Mouse (Mus musculus) hindbrain, embryonic 16.5 days (tissue): ENCODE data around the gene Jhy. TPM values are rescaled to one million over a fixed set of nuclear protein-coding genes. Genes with fewer than 3 reads are reported as not detected.
A peak's percentile ranks its signal among the peaks of the same experiment; 100 is the strongest.

Experiments used
- ATAC-seq: fragments of 200-750 bp; cut with Nextera tagmentation; 2 replicates; pipeline ENCODE4 v1.8.0; 2017; ENCODE audit warnings: moderate TSS enrichment, moderate library complexity
- H3K27ac ChIP-seq: fragments of 300-500 bp; sonication (generic); 2 replicates; pipeline ENCODE4 v1.5.1; 2014; ENCODE audit warnings: low read depth, mild to moderate bottlenecking, control low read depth, low read length, moderate library complexity
- H3K27me3 ChIP-seq: fragments of 300-500 bp; sonication (generic); replicated peaks from 2 replicates; pipeline ENCODE4 v1.6.1; 2014; ENCODE audit warnings: low read length; ENCODE audit not compliant: control insufficient read depth, insufficient read depth
- H3K36me3 ChIP-seq: fragments of 300-500 bp; sonication (generic); 2 replicates; pipeline ENCODE4 v1.6.1; 2014; ENCODE audit warnings: mild to moderate bottlenecking, low read length, moderate library complexity, mixed read lengths; ENCODE audit not compliant: control insufficient read depth, insufficient read depth
- H3K4me1 ChIP-seq: fragments of 300-500 bp; sonication (generic); 2 replicates; pipeline ENCODE4 v1.6.1; 2014; ENCODE audit warnings: low read depth, low read length; ENCODE audit not compliant: control insufficient read depth, insufficient read depth
- H3K4me2 ChIP-seq: fragments of 300-500 bp; sonication (generic); 2 replicates; pipeline ENCODE4 v1.6.1; 2014; ENCODE audit warnings: mild to moderate bottlenecking, low read length, control low read depth, moderate library complexity
- H3K4me3 ChIP-seq: fragments of 300-500 bp; sonication (generic); 2 replicates; pipeline ENCODE4 v1.5.1; 2014; ENCODE audit warnings: mild to moderate bottlenecking, low read length, control low read depth, moderate library complexity
- H3K9ac ChIP-seq: fragments of 300-500 bp; sonication (generic); 2 replicates; pipeline ENCODE4 v1.6.1; 2014; ENCODE audit warnings: low read depth, mild to moderate bottlenecking, control low read depth, low read length, moderate library complexity
- H3K9me3 ChIP-seq: fragments of 300-500 bp; sonication (generic); 2 replicates; pipeline ENCODE4 v1.6.1; 2014; ENCODE audit warnings: mild to moderate bottlenecking, low read length, moderate library complexity; ENCODE audit not compliant: control insufficient read depth
- WGBS: fragments of 180-500 bp; shearing (Covaris S2); extraction: QIAGEN DNeasy Blood & Tissue Kit; methylation state at CpG from one replicate; pipeline ENCODE4 v1.1.7; 2014; 5-methylcytosine and 5-hydroxymethylcytosine counted together
- polyA plus RNA-seq: library from polyadenylated mRNA; unstranded; fragments of >200 nt; fragmentation: Nextera tagmentation; extraction: Ambion mirVana; gene quantifications from 2 replicates; pipeline ENCODE4 v1.2.1, GENCODE M21; 2015

The Jhy gene
- polyA plus RNA-seq, 1 experiment from 2014 or later: 1.3 TPM

GRCm38 (mm10) chr9:40889389-40889788, 74.5 kb downstream of the Jhy start:
- Histone ChIP-seq H3K4me2 (no peak overlapping the region), H3K36me3 (no peaks in the 10 kb centered on the region), H3K9ac (no peak overlapping the region), H3K27me3 (peaks cover 7% of the 10 kb centered on the region), H3K4me1 (no peaks in the 10 kb centered on the region), H3K9me3 (no peaks in the 10 kb centered on the region), H3K27ac (no peak overlapping the region), H3K4me3 (no peak overlapping the region)
- ATAC-seq: no peak
- WGBS: 45% methylated on average over 12 of the region's 12 CpGs

- no peak for ATAC-seq
- H3K4me3 ChIP-seq: no peak overlapping the region
Measured at GRCm38 (mm10) chr9:40885669-40886068, 78.2 kb downstream of the Jhy start.

GRCm38 (mm10) chr9:40878998-40879397, 84.9 kb downstream of the Jhy start:
- Histone ChIP-seq H3K9ac (no peak overlapping the region), H3K4me3 (no peak overlapping the region), H3K27ac (no peak overlapping the region), H3K4me1 (peaks cover 7% of the 10 kb centered on the region; the same call in 1 of the 2 replicates), H3K4me2 (no peak overlapping the region), H3K27me3 (peaks cover 69% of the 10 kb centered on the region), H3K9me3 (no peaks in the 10 kb centered on the region), H3K36me3 (no peaks in the 10 kb centered on the region)
- ATAC-seq: no peak
- WGBS: under 1% methylated on average over 14 of the region's 14 CpGs

More at GRCm38 (mm10) chr9:40885669-40886068, 78.2 kb downstream of the Jhy start:
- Histone ChIP-seq H3K4me2 (no peak overlapping the region), H3K27ac (no peak overlapping the region), H3K27me3 (peaks cover 34% of the 10 kb centered on the region), H3K9me3 (no peaks in the 10 kb centered on the region), H3K9ac (no peak overlapping the region), H3K4me1 (no peaks in the 10 kb centered on the region), H3K36me3 (no peaks in the 10 kb centered on the region)
- WGBS: 30% methylated on average over 10 of the region's 10 CpGs

GRCm38 (mm10) chr9:40878291-40878945, 85.5 kb downstream of the Jhy start:
- ATAC-seq: no peak
- Histone ChIP-seq H3K27me3 (peaks cover 70% of the 10 kb centered on the region), H3K4me3 (no peak overlapping the region), H3K9me3 (no peaks in the 10 kb centered on the region), H3K9ac (no peak overlapping the region), H3K4me1 (peaks cover 7% of the 10 kb centered on the region; the same call in 1 of the 2 replicates), H3K27ac (no peak overlapping the region), H3K36me3 (no peaks in the 10 kb centered on the region), H3K4me2 (no peak overlapping the region)
- WGBS: 1% methylated on average over 32 of the region's 32 CpGs

GRCm38 (mm10) chr9:40877881-40878235, 86.1 kb downstream of the Jhy start:
- 0% methylated on average over 25 of the region's 29 CpGs for WGBS
- H3K27me3 ChIP-seq: peaks cover 69% of the 10 kb centered on the region
- ATAC-seq: no peak

GRCm38 (mm10) chr9:40877146-40877880, 86.6 kb downstream of the Jhy start:
- Histone ChIP-seq H3K4me3 (peak overlapping the region; percentile 3), H3K4me2 (peak overlapping the region; percentile 8; the same call in 1 of the 2 replicates), H3K9ac (no peak overlapping the region), H3K27me3 (peaks cover 69% of the 10 kb centered on the region), H3K4me1 (peaks cover 7% of the 10 kb centered on the region; the same call in 1 of the 2 replicates), H3K27ac (no peak overlapping the region), H3K9me3 (no peaks in the 10 kb centered on the region), H3K36me3 (no peaks in the 10 kb centered on the region)
- under 1% methylated on average over 42 of the region's 42 CpGs for WGBS
- no peak for ATAC-seq

More at GRCm38 (mm10) chr9:40877881-40878235, 86.1 kb downstream of the Jhy start:
- Histone ChIP-seq H3K4me1 (peaks cover 7% of the 10 kb centered on the region; the same call in 1 of the 2 replicates), H3K27ac (no peak overlapping the region), H3K9ac (no peak overlapping the region), H3K9me3 (no peaks in the 10 kb centered on the region), H3K4me2 (peak overlapping the region; percentile 8; the same call in 1 of the 2 replicates), H3K36me3 (no peaks in the 10 kb centered on the region), H3K4me3 (peak overlapping the region; percentile 3)

- H3K4me1 ChIP-seq: peaks cover 7% of the 10 kb centered on the region; the same call in 1 of the 2 replicates
- no peak overlapping the region for H3K4me2 ChIP-seq
- no peak overlapping the region for H3K9ac ChIP-seq
- no peaks in the 10 kb centered on the region for H3K9me3 ChIP-seq
- no peak overlapping the region for H3K27ac ChIP-seq
- no peak for ATAC-seq
- H3K27me3 ChIP-seq: peaks cover 68% of the 10 kb centered on the region
- no peak overlapping the region for H3K4me3 ChIP-seq
- H3K36me3 ChIP-seq: no peaks in the 10 kb centered on the region
- 3% methylated on average over 5 of the region's 5 CpGs for WGBS
Measured at GRCm38 (mm10) chr9:40876693-40877092, 87.2 kb downstream of the Jhy start.

- Histone ChIP-seq H3K4me1 (peaks cover 7% of the 10 kb centered on the region; the same call in 1 of the 2 replicates), H3K27me3 (peaks cover 66% of the 10 kb centered on the region), H3K4me3 (no peak overlapping the region), H3K36me3 (no peaks in the 10 kb centered on the region), H3K27ac (no peak overlapping the region), H3K9ac (no peak overlapping the region), H3K4me2 (no peak overlapping the region), H3K9me3 (no peaks in the 10 kb centered on the region)
- under 1% methylated on average over 29 of the region's 29 CpGs for WGBS
- ATAC-seq: no peak
Measured at GRCm38 (mm10) chr9:40876164-40876563, 87.8 kb downstream of the Jhy start.

GRCm38 (mm10) chr9:40875431-40875830, 88.5 kb downstream of the Jhy start:
- ATAC-seq: no peak
- Histone ChIP-seq H3K9me3 (no peaks in the 10 kb centered on the region), H3K36me3 (no peaks in the 10 kb centered on the region), H3K27me3 (peaks cover 61% of the 10 kb centered on the region), H3K9ac (no peak overlapping the region), H3K27ac (no peak overlapping the region), H3K4me3 (no peak overlapping the region), H3K4me1 (peaks cover 7% of the 10 kb centered on the region; the same call in 1 of the 2 replicates), H3K4me2 (no peak overlapping the region)
- under 1% methylated on average over 17 of the region's 17 CpGs for WGBS
